Mouse (Mus musculus): ENCODE results near the gene Agpat4. TPM values are rescaled to one million over a fixed set of nuclear protein-coding genes. Genes with fewer than 3 reads are reported as not detected.
A peak's percentile ranks its signal among the peaks of the same experiment; 100 is the strongest.

Agpat4 gene
- polyA plus RNA-seq, 1 experiment, result 11.5 TPM

- no peaks in the 10 kb centered on the region for H3K4me1 ChIP-seq (replicated peaks; ENCODE audit: control insufficient read depth, insufficient read depth, low read length)
- no peaks in the 10 kb centered on the region for H3K27me3 ChIP-seq (ENCODE audit: control insufficient read depth, insufficient read depth, low read length)
- H3K4me3 ChIP-seq (ENCODE audit: control insufficient read depth, insufficient read depth, low read length), result no peak overlapping the region
- TF ChIP-seq CTCF (IDR thresholded peaks at IDR 0.05; ENCODE audit: borderline replicate concordance, control insufficient read depth, extremely low read depth, insufficient read depth, low read length, poor library complexity) (no peak), POLR2A (IDR thresholded peaks at IDR 0.05; ENCODE audit: control insufficient read depth, extremely low read depth, insufficient read depth, low read length, poor library complexity) (no peak)
- WGBS, result 98% methylated on average over 1 of the region's 1 CpGs
- no peaks in the 10 kb centered on the region for H3K36me3 ChIP-seq (ENCODE audit: control insufficient read depth, insufficient read depth, low read length)
- DNase-seq, result no peak
- H3K27ac ChIP-seq (ENCODE audit: control insufficient read depth, insufficient read depth, low read length), result no peak overlapping the region
Observed at GRCm38 (mm10) chr17:12094016-12094415, 24.5 kb upstream of the Agpat4 start.

- Histone ChIP-seq H3K27me3 (ENCODE audit: control insufficient read depth, insufficient read depth, low read length) (no peaks in the 10 kb centered on the region), H3K36me3 (ENCODE audit: control insufficient read depth, insufficient read depth, low read length) (no peaks in the 10 kb centered on the region), H3K4me1 (replicated peaks; ENCODE audit: control insufficient read depth, insufficient read depth, low read length) (no peaks in the 10 kb centered on the region), H3K4me3 (ENCODE audit: control insufficient read depth, insufficient read depth, low read length) (no peak overlapping the region), H3K27ac (ENCODE audit: control insufficient read depth, insufficient read depth, low read length) (no peak overlapping the region)
- 93% methylated on average over 9 of the region's 9 CpGs for WGBS
- TF ChIP-seq POLR2A (IDR thresholded peaks at IDR 0.05; ENCODE audit: control insufficient read depth, extremely low read depth, insufficient read depth, low read length, poor library complexity) (no peak), CTCF (IDR thresholded peaks at IDR 0.05; ENCODE audit: borderline replicate concordance, control insufficient read depth, extremely low read depth, insufficient read depth, low read length, poor library complexity) (no peak)
- no peak for DNase-seq
Observed at GRCm38 (mm10) chr17:12094827-12095590, 23.5 kb upstream of the Agpat4 start.

- Histone ChIP-seq H3K4me3 (ENCODE audit: control insufficient read depth, insufficient read depth, low read length) (no peak overlapping the region), H3K4me1 (replicated peaks; ENCODE audit: control insufficient read depth, insufficient read depth, low read length) (no peaks in the 10 kb centered on the region), H3K36me3 (ENCODE audit: control insufficient read depth, insufficient read depth, low read length) (no peaks in the 10 kb centered on the region), H3K27me3 (ENCODE audit: control insufficient read depth, insufficient read depth, low read length) (no peaks in the 10 kb centered on the region), H3K27ac (ENCODE audit: control insufficient read depth, insufficient read depth, low read length) (no peak overlapping the region)
- DNase-seq, result no peak
- TF ChIP-seq POLR2A (IDR thresholded peaks at IDR 0.05; ENCODE audit: control insufficient read depth, extremely low read depth, insufficient read depth, low read length, poor library complexity) (no peak), CTCF (IDR thresholded peaks at IDR 0.05; ENCODE audit: borderline replicate concordance, control insufficient read depth, extremely low read depth, insufficient read depth, low read length, poor library complexity) (no peak)
Observed at GRCm38 (mm10) chr17:12099415-12099814, 19.1 kb upstream of the Agpat4 start.

GRCm38 (mm10) chr17:12102326-12102725 is 16.2 kb upstream of the Agpat4 start:
- H3K4me3 ChIP-seq (ENCODE audit: control insufficient read depth, insufficient read depth, low read length), result no peak overlapping the region
- H3K27me3 ChIP-seq (ENCODE audit: control insufficient read depth, insufficient read depth, low read length), result no peaks in the 10 kb centered on the region
- H3K36me3 ChIP-seq (ENCODE audit: control insufficient read depth, insufficient read depth, low read length), result no peaks in the 10 kb centered on the region
- H3K4me1 ChIP-seq (replicated peaks; ENCODE audit: control insufficient read depth, insufficient read depth, low read length), result no peaks in the 10 kb centered on the region
- no peak overlapping the region for H3K27ac ChIP-seq (ENCODE audit: control insufficient read depth, insufficient read depth, low read length)
- WGBS, result 98% methylated on average over 10 of the region's 10 CpGs
- DNase-seq, result no peak
- TF ChIP-seq POLR2A (IDR thresholded peaks at IDR 0.05; ENCODE audit: control insufficient read depth, extremely low read depth, insufficient read depth, low read length, poor library complexity) (no peak), CTCF (IDR thresholded peaks at IDR 0.05; ENCODE audit: borderline replicate concordance, control insufficient read depth, extremely low read depth, insufficient read depth, low read length, poor library complexity) (no peak)

GRCm38 (mm10) chr17:12103781-12104180 is 14.7 kb upstream of the Agpat4 start:
- Histone ChIP-seq H3K4me3 (ENCODE audit: control insufficient read depth, insufficient read depth, low read length) (no peak overlapping the region), H3K27me3 (ENCODE audit: control insufficient read depth, insufficient read depth, low read length) (no peaks in the 10 kb centered on the region), H3K36me3 (ENCODE audit: control insufficient read depth, insufficient read depth, low read length) (no peaks in the 10 kb centered on the region), H3K4me1 (replicated peaks; ENCODE audit: control insufficient read depth, insufficient read depth, low read length) (no peaks in the 10 kb centered on the region), H3K27ac (ENCODE audit: control insufficient read depth, insufficient read depth, low read length) (no peak overlapping the region)
- DNase-seq, result peak; percentile 41
- WGBS, result 87% methylated on average over 6 of the region's 6 CpGs
- TF ChIP-seq POLR2A (IDR thresholded peaks at IDR 0.05; ENCODE audit: control insufficient read depth, extremely low read depth, insufficient read depth, low read length, poor library complexity) (no peak), CTCF (IDR thresholded peaks at IDR 0.05; ENCODE audit: borderline replicate concordance, control insufficient read depth, extremely low read depth, insufficient read depth, low read length, poor library complexity) (no peak)

GRCm38 (mm10) chr17:12104245-12104644 is 14.3 kb upstream of the Agpat4 start:
- H3K4me1 ChIP-seq (replicated peaks; ENCODE audit: control insufficient read depth, insufficient read depth, low read length), result no peaks in the 10 kb centered on the region
- no peak overlapping the region for H3K27ac ChIP-seq (ENCODE audit: control insufficient read depth, insufficient read depth, low read length)
- H3K27me3 ChIP-seq (ENCODE audit: control insufficient read depth, insufficient read depth, low read length), result no peaks in the 10 kb centered on the region
- H3K36me3 ChIP-seq (ENCODE audit: control insufficient read depth, insufficient read depth, low read length), result no peaks in the 10 kb centered on the region
- 94% methylated on average over 7 of the region's 7 CpGs for WGBS
- no peak overlapping the region for H3K4me3 ChIP-seq (ENCODE audit: control insufficient read depth, insufficient read depth, low read length)
- no peak for TF ChIP-seq POLR2A (IDR thresholded peaks at IDR 0.05; ENCODE audit: control insufficient read depth, extremely low read depth, insufficient read depth, low read length, poor library complexity)
- no peak for TF ChIP-seq CTCF (IDR thresholded peaks at IDR 0.05; ENCODE audit: borderline replicate concordance, control insufficient read depth, extremely low read depth, insufficient read depth, low read length, poor library complexity)
- DNase-seq, result no peak
